Mouse (Mus musculus) ovary, postnatal 14 days (tissue): ENCODE measurements around the gene Inmt.

Source experiments
- DNase-seq: peaks from one replicate; pipeline ENCODE4 v3.0.0; 2022; ENCODE audit warnings: low spot score

Gene Inmt

DNA sequence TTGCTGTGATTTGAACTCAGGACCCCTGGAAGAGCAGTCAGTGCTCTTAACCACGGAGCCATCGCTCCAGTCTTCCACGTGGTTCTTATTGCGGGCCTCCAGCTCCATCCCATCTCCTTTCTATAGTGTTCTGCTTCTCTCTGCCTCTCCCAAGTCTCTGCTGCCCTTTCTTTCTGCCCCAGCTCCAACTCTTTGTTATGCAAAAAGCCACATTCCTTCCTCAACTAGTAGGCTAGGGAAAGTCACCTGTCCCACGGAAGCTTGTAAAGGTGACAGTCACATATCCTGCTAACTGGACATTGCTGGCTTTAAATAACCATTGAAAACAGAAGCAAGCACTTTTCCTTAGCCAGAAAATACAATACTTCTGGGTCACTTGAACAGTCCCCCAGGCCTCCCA lies 5.0 kb downstream of the Inmt start:
- no peak for DNase-seq

DNA sequence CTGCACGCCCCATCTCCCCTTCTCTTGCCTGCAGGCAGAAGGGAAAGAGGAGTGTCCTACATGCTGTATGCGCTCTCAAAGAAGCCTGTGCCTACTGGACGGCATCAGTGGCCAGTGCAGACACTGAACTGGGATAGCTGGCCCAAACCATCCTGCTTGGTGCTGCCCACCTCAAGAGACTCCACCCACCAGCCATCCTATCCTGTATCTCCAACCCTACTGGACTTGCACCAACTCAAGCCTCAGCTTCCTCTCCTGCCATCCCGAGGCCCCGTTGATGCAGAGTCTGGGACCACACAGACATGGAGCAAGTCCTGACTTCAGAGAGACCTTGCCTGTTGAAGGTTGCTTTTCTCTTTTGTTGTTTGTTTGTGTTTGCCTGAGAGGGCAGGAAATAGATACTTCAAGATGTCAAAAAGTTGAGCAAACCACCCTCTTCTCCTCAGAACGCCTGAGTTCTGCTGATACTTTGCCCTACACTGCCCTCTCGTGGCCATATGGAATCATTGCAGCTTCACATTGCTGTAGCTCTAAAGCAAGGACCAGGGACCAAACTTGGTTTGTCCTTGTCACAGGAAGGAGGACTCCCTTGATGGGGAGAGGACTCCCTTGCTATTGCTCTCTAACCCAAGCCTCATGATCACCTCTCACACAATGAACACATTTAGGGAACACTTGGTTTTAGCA lies 7.9 kb downstream of the Inmt start:
- peak; percentile 73 for DNase-seq

DNA sequence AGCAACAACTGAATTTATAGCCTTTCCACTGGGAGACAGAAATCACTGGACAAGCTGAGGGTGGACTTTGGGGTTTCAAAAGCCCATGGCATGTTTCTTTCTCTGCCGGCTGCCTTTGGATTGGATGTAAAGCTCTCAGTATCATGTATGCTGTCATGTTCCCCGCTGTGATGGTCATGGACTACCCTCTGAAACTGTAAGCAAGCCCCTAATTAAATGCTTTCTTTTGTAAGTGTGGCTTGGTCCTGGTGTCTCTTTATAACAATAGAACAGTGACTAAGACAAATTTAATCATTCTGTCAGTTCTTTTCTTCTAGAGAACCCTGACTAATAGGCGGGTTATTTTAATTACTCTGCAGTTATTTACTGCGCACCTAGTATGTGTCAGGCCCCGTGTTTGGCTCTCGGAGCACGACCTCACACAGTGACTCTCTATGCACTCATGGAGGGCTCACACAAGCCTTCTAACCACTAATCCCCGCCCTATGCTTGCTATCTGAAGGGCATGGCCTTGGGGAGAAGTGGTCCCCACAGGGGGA lies 11.7 kb downstream of the Inmt start:
- no peak for DNase-seq

DNA sequence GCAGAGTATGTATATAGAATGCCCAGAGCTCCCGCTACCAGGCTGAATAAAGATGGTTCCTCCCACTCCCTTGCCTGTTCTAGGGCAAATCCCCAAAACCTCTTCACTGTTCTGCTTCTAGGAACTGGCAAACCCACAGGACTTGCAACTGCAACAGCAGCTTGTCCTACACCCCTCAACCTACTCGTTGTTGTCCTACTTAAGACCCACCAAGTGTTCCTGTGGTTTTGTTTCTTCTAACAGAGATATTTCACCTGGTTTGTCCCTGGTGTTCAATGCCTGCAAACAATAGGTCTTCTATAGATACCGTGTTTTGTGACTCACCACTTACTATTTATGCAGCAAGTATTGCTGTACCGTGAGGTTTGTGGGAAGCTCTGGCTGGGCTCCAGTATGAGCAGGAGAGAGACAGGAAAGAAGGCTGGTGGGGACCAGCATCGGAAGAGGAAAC lies 13.5 kb downstream of the Inmt start:
- no peak for DNase-seq

DNA sequence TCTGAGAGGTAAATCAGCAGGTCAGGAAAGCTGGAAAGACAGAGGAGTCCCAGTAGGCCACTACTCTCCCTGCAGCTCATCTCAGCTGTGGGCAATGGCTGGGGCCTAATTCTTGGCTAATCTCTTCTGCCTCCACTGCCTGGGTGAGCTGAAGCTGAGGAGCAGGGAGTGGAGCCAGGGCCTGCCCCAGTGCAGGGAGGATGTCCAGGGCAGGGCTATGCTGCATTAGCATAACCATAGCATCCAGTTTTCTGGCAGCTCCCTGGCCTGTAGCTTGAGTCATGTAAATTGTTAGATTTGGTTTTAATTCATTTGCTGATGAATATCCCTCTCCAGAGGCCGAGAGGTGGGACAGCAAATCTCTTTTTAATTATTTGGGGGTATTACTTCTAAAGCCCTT lies 15.6 kb downstream of the Inmt start:
- DNase-seq, result no peak

DNA sequence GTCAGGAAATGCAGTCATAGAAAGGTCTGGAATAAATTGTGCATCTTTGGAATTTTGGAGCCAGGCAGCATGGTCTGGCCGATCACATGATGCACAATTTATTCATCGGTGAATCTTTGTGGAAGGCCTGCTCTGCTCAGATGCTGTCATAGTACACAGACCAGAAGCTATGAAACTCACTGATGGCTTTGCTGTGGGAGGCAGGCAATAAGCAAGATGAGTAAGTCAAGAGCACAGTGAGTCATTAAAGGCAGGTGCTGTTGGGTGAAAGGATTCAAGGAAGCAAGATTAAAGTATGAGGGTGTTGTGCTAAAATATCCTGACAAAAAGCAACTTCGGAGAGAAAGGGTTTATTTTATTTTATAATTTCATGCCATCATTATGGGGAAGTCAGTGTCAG lies 22.6 kb downstream of the Inmt start:
- no peak for DNase-seq

DNA sequence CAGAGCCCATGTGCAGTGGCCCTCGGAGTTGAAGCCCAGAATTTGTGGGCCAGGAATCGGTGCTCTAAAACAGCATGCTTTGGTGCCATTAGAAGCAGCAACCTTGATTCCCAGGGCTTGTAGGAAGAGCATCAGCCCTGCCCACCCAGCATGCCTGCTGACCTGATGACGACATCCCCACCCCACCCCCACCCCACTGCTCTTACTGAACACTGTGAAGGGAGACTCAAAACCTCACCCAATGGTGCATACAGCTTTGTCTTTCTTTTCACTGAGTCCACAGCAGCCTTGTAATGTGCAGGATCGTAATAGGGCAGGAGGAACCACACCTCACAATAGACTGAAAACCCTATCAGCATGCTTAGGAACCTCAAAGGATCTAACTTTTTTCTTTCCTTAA lies 28.7 kb downstream of the Inmt start:
- DNase-seq, result no peak

DNA sequence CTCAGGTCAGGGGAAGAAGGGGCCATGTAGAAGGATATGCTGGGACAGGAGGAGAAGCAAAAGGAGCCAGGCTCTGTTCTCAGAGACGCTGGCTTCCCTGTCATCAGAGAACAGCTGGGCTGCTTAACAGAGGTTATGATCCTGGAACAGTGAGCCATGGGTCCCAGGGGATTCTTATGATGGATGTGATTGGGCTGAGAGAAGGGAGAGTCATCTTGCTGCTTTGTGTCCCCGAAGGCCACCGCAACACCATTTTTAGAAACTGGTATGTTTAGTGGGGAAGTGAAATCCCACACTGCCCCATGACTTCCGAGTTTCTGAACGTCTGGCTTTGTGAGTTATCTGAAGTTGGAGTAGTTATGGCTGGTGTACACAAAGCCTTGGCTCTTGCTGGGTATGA lies 29.6 kb downstream of the Inmt start:
- DNase-seq, result no peak

DNA sequence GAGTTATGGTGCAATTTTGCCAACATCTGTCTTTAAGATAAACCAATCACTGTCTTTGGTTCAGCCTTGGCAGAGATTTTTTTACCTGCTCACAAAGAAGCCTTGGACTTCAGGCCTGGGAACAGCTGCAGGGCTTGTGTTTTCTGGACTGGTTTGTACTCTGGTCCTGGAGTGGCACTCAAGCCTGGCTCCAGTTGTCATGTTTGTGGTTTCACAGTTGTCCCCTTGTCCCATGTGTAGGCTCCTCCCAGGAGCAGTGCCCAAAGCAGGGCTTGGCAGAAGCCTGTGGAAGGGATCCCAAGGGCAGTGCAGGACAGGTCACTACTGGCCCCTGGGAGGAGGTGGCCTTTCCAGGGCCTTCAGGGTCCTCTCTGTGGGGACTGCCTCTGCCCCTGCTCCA lies 36.5 kb downstream of the Inmt start:
- DNase-seq, result no peak

DNA sequence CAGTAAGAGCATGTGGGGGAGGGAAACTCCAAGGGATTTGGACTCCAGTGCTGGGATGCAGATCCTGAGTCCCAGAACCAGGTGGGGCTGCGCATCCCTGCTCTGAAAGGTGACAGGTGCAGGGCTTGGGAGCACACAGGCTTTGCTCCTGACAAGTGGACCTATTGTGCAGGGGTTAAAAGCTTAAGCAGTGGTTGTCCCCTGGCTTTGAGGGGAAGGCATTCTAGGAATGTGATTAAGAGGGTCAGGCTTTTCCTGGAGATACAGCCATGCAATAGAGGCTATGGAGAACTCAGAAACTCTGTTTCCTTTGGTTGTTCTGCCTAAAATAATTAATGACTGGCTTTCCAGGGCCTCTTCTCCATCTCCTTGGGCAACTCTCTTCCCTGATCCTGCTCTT lies 41.4 kb downstream of the Inmt start:
- DNase-seq, result no peak

DNA sequence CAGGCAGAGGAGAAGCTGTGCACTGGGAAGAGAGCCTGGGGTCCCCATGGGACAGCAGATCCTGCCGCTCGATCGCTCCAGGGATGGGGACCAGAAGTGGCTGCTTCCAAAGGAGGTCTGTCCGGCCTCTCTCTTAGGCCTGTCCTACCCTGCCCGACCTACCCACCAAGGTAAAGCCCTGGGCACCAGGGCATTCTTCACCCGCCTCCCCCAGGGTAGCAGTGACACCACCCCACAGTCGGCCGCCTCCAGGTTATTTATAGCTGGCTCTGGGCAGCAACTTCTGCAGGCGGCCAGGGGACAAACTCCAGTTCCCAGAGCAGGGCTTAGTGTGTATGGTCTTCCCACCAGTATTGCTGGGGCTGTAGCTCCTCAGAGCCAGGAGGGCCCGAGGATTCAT lies 42.0 kb downstream of the Inmt start, which contains the start of gene Crhr2:
TSS of gene Crhr2 (minus strand) at position 223 of the 400 bp plus-strand sequence.
- no peak for DNase-seq

DNA sequence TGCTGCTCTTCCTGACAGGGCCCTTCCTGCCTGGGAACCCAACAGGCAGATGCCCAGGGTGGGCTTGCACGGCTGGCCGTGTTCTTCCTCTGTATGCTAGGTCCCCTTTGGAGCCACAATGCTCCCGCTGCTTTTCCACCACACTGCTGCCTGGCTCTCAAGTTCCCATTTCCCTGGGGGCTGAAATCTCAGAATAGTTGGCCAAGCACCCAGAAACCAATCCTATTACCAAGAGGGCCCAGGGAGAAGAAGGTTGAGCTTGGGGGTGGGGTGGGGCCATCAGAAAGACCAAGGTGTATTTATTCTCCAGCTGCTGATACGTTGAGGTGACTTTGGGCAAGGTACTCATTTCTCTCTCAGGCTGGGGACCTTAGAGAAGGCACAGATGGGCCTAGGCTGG lies 43.5 kb downstream of the Inmt start:
- DNase-seq, result no peak

DNA sequence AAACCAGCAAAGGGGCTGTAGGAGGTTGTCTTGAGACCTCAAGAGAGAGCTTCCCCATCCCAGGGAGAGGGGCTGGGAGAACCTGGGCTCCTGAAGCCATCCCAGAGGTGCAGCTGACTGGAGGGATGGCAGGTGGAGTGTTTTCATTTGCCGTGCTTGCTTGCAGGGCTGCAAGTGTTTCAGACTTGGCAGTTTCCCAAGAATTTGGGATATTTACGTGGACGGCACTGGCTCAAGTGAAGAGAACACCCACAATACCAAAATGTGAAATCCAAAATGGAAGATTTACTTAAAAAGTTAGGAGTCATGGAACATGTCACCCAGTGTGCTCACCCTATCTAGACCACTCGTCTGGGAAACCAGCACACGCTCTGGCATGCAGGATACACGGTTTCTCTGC lies 44.2 kb downstream of the Inmt start:
- DNase-seq, result no peak

DNA sequence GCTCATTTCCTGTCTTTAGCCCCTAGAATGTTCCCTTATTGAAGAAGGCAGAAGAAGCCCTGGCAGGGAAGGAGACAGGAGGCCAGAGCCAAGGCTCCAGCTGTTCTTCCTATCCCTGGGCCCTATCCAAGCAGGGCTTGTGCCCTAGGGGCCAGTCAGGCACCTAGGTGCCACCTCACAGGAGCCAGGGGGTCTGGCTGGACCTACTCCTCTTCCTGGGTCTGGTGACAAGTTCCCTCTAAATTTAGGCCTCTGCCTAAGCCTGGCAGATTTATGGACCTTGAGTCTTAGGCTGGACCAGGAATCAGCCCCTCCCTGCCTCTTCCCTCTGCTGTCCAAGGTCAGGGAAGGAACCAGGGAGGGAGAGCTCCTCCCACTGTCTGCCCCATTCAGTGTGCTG lies 46.5 kb downstream of the Inmt start:
- DNase-seq, result no peak

DNA sequence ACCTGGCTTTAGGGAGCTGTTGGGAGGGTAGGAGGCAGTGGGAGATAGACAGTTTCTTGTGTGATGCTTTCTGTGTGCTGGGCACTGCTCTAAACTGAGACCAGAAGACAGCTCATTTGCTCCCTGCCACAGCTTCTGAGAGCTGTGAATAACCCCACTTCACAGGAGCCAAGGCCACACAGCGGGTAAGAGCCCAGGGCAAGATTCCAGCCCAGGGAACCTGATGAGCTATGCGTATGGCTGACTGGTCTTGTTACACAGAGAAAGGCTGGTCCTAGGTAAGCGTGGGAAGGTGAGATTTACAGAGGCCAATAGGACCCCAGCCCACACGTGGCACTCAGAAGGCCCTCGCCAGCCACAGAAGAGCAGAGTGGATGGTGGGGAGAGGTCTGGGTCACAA lies 48.3 kb downstream of the Inmt start:
- DNase-seq, result no peak

DNA sequence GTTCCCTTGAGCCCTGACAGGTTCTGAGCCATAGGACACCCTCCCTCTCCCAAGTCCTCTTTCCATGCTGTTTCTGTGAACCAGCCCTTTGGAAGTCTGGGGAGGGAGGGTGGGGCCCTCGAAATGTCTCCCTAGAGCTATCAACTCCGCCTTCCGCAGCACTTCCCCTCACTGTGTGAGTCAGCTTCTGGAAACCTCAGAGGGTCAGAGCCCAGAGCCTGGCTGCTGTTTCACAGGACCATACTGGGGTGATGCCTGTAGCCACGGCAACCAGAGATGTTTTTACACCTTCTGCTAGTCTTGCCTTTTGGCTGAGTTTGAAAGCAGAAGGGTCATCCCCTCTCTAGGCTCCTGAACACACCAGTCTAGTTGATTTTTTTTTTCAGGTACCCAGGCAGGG lies 51.8 kb downstream of the Inmt start:
- no peak for DNase-seq
